Mouse (Mus musculus): ENCODE measurements around the gene Ripk4. TPM values are rescaled to one million over a fixed set of nuclear protein-coding genes. Genes with fewer than 3 reads are reported as not detected.

Ripk4 gene
- polyA plus RNA-seq, 2 experiments, result 8.3 to 20.3 TPM

DNA sequence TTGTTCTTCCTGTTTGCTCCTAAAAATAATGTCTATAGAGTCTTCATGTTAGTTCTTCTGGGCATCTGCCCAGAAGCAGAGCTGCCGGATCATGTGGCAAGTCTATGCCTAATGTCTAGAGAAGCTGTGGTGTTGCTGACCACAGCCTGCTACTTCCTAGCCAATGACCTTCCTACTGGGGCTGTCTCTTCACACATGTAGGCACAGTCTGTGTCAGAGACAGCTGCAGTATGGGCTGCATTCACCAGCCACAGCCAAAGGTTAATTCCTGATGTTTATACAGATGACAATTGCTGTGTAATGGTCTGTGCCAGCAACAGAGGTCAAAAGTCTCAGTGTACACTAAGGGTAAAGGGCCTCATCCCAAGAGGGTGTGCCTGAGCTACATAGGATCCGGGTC, 7.1 kb downstream of the Ripk4 start:
- ATAC-seq (ENCODE audit: low FRiP score, low read depth), result no peak
- Histone ChIP-seq H3K27me3 (ENCODE audit: control insufficient read depth, insufficient read depth, low read length) (peaks cover 5% of the 10 kb centered on the region; the same call in 1 of the 2 replicates), H3K9me3 (ENCODE audit: control insufficient read depth, low read length) (no peaks in the 10 kb centered on the region), H3K36me3 (ENCODE audit: control insufficient read depth, insufficient read depth, low read length) (no peaks in the 10 kb centered on the region), H3K4me3 (replicated peaks; ENCODE audit: low read length) (no peak overlapping the region), H3K4me2 (replicated peaks; ENCODE audit: low read depth, low read length, severe bottlenecking) (no peak overlapping the region), H3K27ac (replicated peaks; ENCODE audit: low read depth, low read length) (no peak overlapping the region), H3K9ac (ENCODE audit: low read depth, low read length, severe bottlenecking) (no peak overlapping the region), H3K4me1 (ENCODE audit: control insufficient read depth, insufficient read depth, low read length) (no peaks in the 10 kb centered on the region)
- WGBS, result 77% methylated on average over 2 of the region's 2 CpGs
- TF ChIP-seq POLR2A (IDR thresholded peaks at IDR 0.05; ENCODE audit: borderline replicate concordance, extremely low read depth, insufficient read depth, insufficient read length), result no peak
- DNase-seq (ENCODE audit: low spot score), result no peak

DNA sequence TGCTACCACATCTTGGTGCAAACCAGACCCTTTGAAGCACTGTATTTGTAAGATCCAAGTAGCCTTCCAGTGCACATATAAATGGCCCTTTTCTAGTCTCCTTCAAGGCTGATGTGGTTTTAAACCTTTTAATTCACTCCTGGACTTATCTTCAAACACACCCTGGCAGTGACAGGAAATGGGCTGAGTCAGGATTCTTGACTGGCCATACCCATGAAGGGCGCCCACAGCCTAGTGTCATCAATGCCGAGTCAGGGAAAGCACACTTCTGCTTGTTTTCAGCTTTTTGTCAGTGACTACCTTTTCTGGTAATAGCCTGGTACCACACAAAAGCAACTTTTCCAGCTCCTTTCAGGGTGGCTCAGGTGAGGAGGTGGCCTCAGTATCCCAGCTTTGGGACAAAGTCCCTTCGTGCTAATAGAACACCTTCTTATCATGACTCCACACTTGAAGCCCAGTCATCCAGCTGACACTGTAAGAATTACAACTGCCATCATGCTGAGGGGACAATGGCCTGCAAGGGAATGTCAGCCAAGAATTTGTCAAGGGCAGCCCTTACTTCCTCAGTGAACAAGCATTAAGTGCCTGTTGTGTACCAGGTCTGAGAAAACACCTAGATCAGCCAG, 11.2 kb downstream of the Ripk4 start:
- Histone ChIP-seq H3K4me2 (replicated peaks; ENCODE audit: low read depth, low read length, severe bottlenecking) (no peak overlapping the region), H3K9ac (ENCODE audit: low read depth, low read length, severe bottlenecking) (no peak overlapping the region), H3K36me3 (ENCODE audit: control insufficient read depth, insufficient read depth, low read length) (no peaks in the 10 kb centered on the region), H3K27me3 (ENCODE audit: control insufficient read depth, insufficient read depth, low read length) (no peaks in the 10 kb centered on the region), H3K4me1 (ENCODE audit: control insufficient read depth, insufficient read depth, low read length) (no peaks in the 10 kb centered on the region), H3K9me3 (ENCODE audit: control insufficient read depth, low read length) (no peaks in the 10 kb centered on the region), H3K4me3 (replicated peaks; ENCODE audit: low read length) (no peak overlapping the region), H3K27ac (replicated peaks; ENCODE audit: low read depth, low read length) (no peak overlapping the region)
- WGBS, result 83% methylated on average over 3 of the region's 3 CpGs
- no peak for TF ChIP-seq POLR2A (IDR thresholded peaks at IDR 0.05; ENCODE audit: borderline replicate concordance, extremely low read depth, insufficient read depth, insufficient read length)
- DNase-seq (ENCODE audit: low spot score), result no peak
- no peak for ATAC-seq (ENCODE audit: low FRiP score, low read depth)

GRCm38 (mm10) chr16:97751884-97752283, 11.7 kb downstream of the Ripk4 start:
- Histone ChIP-seq H3K4me2 (replicated peaks; ENCODE audit: low read depth, low read length, severe bottlenecking) (no peak overlapping the region), H3K36me3 (ENCODE audit: control insufficient read depth, insufficient read depth, low read length) (no peaks in the 10 kb centered on the region), H3K27me3 (ENCODE audit: control insufficient read depth, insufficient read depth, low read length) (no peaks in the 10 kb centered on the region), H3K27ac (replicated peaks; ENCODE audit: low read depth, low read length) (no peak overlapping the region), H3K9me3 (ENCODE audit: control insufficient read depth, low read length) (no peaks in the 10 kb centered on the region), H3K9ac (ENCODE audit: low read depth, low read length, severe bottlenecking) (no peak overlapping the region), H3K4me3 (replicated peaks; ENCODE audit: low read length) (no peak overlapping the region), H3K4me1 (ENCODE audit: control insufficient read depth, insufficient read depth, low read length) (no peaks in the 10 kb centered on the region)
- DNase-seq (ENCODE audit: low spot score), result peak; percentile 36
- no peak for TF ChIP-seq POLR2A (IDR thresholded peaks at IDR 0.05; ENCODE audit: borderline replicate concordance, extremely low read depth, insufficient read depth, insufficient read length)
- 67% methylated on average over 8 of the region's 8 CpGs for WGBS
- no peak for ATAC-seq (ENCODE audit: low FRiP score, low read depth)

DNA sequence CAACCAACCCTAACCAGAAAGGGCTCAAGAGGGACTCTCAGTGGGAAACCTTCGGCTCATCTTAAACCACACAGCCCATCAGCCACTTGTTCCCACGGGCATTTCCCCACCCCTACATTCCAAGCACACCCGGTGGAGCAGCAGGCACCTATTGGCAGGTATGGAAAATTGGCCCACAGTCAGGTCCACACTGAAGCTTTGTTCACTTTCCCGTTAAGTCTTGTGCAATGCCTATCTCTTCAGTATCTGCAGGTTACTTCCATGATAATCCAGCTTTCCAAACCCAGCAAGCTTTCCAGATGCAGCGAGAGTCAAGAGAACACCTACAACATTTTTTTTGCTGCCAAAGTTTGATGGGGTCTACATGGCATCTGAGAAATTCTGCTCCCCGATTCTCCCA, 15.2 kb downstream of the Ripk4 start:
- Histone ChIP-seq H3K36me3 (ENCODE audit: control insufficient read depth, insufficient read depth, low read length) (no peaks in the 10 kb centered on the region), H3K9me3 (ENCODE audit: control insufficient read depth, low read length) (no peaks in the 10 kb centered on the region), H3K4me2 (replicated peaks; ENCODE audit: low read depth, low read length, severe bottlenecking) (no peak overlapping the region), H3K27ac (replicated peaks; ENCODE audit: low read depth, low read length) (no peak overlapping the region), H3K4me1 (ENCODE audit: control insufficient read depth, insufficient read depth, low read length) (no peaks in the 10 kb centered on the region), H3K27me3 (ENCODE audit: control insufficient read depth, insufficient read depth, low read length) (no peaks in the 10 kb centered on the region), H3K4me3 (replicated peaks; ENCODE audit: low read length) (no peak overlapping the region), H3K9ac (ENCODE audit: low read depth, low read length, severe bottlenecking) (no peak overlapping the region)
- DNase-seq (ENCODE audit: low spot score) (no peak), ATAC-seq (ENCODE audit: low FRiP score, low read depth) (no peak)
- 85% methylated on average over 6 of the region's 6 CpGs for WGBS
- no peak for TF ChIP-seq POLR2A (IDR thresholded peaks at IDR 0.05; ENCODE audit: borderline replicate concordance, extremely low read depth, insufficient read depth, insufficient read length)

DNA sequence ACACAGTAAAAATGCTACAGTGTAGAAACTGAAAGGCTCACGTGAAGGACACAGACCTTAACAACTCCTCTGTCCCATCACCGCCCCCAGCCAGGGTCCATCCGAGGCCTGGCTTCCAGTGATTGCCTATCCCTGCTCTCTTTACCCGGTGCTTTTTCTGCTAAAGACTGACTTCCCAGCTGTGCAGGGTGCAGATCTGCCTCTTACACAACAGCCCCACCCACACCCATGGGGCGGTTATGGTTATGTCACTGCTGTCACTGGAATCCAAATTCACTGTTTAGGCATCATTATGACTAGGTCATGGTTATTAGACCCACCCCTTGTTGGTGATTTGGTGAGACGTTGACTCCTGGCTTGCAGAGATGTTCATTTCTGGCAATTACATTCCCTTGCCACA, 25.6 kb downstream of the Ripk4 start:
- H3K4me1 ChIP-seq (ENCODE audit: control insufficient read depth, insufficient read depth, low read length), result no peaks in the 10 kb centered on the region
- H3K36me3 ChIP-seq (ENCODE audit: control insufficient read depth, insufficient read depth, low read length), result no peaks in the 10 kb centered on the region
- no peak overlapping the region for H3K27ac ChIP-seq (replicated peaks; ENCODE audit: low read depth, low read length)
- no peaks in the 10 kb centered on the region for H3K9me3 ChIP-seq (ENCODE audit: control insufficient read depth, low read length)
- H3K9ac ChIP-seq (ENCODE audit: low read depth, low read length, severe bottlenecking), result no peak overlapping the region
- DNase-seq (ENCODE audit: low spot score) (no peak), ATAC-seq (ENCODE audit: low FRiP score, low read depth) (no peak)
- H3K4me2 ChIP-seq (replicated peaks; ENCODE audit: low read depth, low read length, severe bottlenecking), result no peak overlapping the region
- H3K4me3 ChIP-seq (replicated peaks; ENCODE audit: low read length), result no peak overlapping the region
- no peaks in the 10 kb centered on the region for H3K27me3 ChIP-seq (ENCODE audit: control insufficient read depth, insufficient read depth, low read length)
- 59% methylated on average over 6 of the region's 6 CpGs for WGBS
- no peak for TF ChIP-seq POLR2A (IDR thresholded peaks at IDR 0.05; ENCODE audit: borderline replicate concordance, extremely low read depth, insufficient read depth, insufficient read length)

GRCm38 (mm10) chr16:97736562-97736961, 27.0 kb downstream of the Ripk4 start:
- Histone ChIP-seq H3K4me1 (ENCODE audit: control insufficient read depth, insufficient read depth, low read length) (no peaks in the 10 kb centered on the region), H3K4me3 (replicated peaks; ENCODE audit: low read length) (no peak overlapping the region), H3K9ac (ENCODE audit: low read depth, low read length, severe bottlenecking) (no peak overlapping the region), H3K4me2 (replicated peaks; ENCODE audit: low read depth, low read length, severe bottlenecking) (no peak overlapping the region), H3K27me3 (ENCODE audit: control insufficient read depth, insufficient read depth, low read length) (no peaks in the 10 kb centered on the region), H3K9me3 (ENCODE audit: control insufficient read depth, low read length) (no peaks in the 10 kb centered on the region), H3K27ac (replicated peaks; ENCODE audit: low read depth, low read length) (no peak overlapping the region), H3K36me3 (ENCODE audit: control insufficient read depth, insufficient read depth, low read length) (no peaks in the 10 kb centered on the region)
- no peak for ATAC-seq (ENCODE audit: low FRiP score, low read depth)
- no peak for DNase-seq (ENCODE audit: low spot score)
- no peak for TF ChIP-seq POLR2A (IDR thresholded peaks at IDR 0.05; ENCODE audit: borderline replicate concordance, extremely low read depth, insufficient read depth, insufficient read length)
- 69% methylated on average over 2 of the region's 2 CpGs for WGBS
